Mouse (Mus musculus) c-Kit-negative CD71-positive TER-119-positive erythroid progenitor cells, embryonic 14.5 days (primary cell): Measurements from ENCODE around the gene Sept5.

ENCODE experiments used
- DNase-seq: peaks from one replicate; pipeline ENCODE4 v3.0.0-alpha.2; 2013; ENCODE audit warnings: low read depth, low spot score

Gene Sept5

GRCm38 (mm10) chr16:18629390-18630231 lies at the start of gene Sept5:
Gene Sept5, minus strand, starts transcription at chr16:18629954.
- DNase-seq: no peak

- no peak for DNase-seq
Observed at GRCm38 (mm10) chr16:18679112-18679511, 49.4 kb upstream of the Sept5 start.

DNA sequence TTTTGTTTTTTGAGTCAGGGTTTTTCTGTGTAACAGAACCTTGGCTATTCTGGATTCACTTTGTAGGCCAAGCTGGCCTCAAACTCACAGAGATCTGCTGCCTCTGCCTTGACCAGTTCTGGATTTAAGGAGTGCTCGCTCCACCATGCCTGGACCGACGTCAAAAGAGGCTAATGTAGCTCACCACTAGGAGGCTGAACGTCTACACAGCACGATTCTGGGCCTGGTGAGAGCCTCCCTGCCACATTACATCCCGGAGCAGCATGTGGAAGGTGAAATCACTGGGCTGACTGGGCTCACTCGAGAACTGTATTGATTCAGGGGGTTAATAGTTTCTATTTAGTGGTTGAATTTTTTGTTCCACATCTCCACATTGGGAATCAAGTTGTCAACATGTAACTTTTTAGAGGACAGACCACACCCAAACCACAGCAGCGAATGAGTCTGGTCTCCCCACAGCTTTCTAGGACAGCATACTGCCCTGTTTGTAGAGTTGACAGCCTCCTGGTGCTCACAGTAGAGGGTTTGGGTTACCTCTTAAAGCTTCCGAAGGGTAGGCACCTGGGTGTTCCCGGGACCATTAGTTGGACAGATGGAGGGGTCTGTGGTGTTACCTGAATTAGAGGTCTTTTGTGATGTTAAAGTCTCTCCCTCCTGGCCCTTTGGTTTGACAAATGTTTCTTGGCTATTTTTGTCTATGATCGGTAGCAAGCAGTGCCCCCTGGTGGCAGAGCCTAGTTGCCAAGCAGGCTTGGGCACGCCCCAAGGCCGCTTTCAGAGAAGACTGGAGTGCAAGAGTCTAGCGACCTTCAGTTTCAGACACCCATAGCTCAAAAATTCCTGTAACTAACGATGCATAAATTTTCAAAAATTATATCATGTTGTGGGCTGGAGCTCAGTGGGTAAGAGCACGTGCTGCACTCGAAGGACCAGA lies 48.3 kb upstream of the Sept5 start:
- peak; percentile 15 for DNase-seq

GRCm38 (mm10) chr16:18673005-18673404 lies 43.3 kb upstream of the Sept5 start:
- DNase-seq: no peak

DNA sequence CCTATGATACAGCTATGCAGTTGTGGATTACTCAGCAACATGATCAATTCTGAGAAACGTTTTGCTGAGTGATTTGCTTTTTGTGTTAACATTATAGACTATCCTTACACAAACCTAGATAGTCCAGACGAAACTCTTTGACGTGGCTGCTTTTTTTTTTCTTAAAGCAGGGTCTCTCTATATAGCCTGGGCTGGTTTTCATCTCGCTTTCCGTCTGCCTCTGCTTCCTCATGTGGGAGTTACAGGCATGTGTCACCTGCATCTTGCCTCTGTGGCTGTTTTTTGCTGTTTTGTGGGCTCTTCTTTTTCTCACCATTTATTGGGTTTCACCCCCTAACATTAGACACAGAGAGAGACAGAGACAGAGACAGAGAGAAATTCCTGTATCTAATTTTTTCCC lies 42.3 kb upstream of the Sept5 start:
- no peak for DNase-seq

- DNase-seq: no peak
Observed at GRCm38 (mm10) chr16:18669914-18670313, 40.2 kb upstream of the Sept5 start.

DNA sequence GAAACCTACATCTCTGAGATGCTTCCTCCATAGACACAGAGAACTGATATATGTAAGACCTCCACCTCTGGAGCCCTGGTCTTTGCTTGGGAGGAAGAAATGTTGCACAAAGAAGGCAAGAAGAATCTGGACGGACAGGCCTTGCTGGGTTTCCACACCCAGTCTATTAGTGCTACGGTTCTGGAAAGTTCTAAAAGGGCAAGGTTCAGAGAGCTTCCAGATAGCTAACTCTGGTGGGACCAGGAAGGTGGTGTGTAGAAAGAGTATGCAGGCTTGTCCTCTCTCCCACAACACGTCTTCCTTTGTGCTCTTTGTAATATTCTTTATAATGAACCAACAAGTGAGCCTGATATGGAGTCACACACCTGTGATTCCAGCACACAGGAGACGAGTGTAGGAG lies 28.8 kb upstream of the Sept5 start:
- DNase-seq: no peak

DNA sequence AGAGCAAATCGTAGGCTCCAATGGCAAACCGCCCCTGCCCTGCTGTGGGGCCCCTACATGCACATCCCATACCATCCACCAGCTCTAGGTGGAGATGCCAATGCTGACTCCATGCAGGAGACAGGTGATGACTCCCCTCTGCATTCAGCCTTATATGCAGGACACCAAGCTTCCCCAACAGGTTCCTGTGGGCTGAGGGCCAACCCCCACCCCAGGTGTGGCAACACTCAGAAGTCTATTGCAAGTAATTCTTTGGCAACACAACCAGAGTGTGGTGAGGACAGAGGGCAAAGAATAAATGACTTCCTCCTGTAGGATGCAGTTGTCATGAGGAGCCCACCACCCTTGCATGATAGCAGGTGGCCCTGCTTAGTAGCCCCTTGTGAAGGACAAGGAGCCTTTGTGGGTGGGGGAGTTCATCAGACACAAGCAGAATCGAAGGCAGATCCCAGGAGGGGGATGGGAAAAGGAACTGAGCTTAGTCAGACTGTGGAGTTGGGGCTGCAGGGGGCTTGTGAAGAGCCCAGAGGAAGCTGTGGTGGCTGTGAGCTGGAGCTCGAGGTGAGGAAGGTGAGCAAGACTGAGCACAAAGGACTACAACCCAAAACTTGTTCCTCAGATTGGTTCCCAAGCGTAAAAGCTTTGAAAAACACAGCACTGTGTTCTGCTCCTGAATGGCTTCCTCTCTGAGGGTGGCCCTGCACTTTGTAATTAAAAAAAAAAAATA lies 25.8 kb upstream of the Sept5 start:
- DNase-seq: no peak

DNA sequence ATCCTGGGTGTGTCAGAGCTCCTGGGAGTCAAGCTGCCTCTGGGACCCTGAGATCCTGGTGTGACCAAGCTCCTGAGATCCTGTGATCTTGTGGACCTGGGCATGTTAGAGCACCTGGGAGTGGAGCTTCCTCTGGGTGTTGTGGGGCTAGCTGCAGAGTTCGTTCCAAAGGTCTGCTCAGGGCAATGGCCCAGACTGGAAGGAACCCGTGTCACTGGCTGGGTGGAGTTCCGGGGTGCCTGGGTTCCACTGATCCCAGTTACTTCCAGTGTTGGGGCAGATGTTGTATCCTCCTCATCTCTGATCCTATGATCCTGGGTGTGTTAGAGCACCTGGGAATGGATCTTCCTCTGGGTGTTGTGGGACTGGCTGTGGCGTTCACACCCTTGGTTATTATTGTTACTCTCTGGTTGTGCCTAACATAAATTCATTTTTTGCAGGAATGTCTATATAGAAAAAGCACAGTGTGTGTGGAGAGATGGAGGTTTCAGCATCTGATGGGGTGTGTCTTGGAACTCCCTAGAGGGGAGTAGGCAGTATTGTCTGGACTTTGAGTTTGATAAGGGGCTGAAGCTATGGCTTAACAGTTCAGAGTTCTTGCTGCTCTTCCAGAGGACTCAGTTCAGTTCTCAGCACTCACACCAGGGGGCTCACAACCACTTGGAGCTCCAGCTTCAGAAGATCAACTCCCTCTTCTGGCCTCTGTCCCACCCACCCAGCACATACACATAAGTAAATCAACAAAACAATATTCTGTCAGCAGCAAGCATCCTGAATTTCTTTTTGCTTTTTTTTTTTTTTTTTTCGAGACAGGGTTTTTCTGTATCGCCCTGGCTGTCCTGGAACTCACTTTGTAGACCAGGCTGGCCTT lies 23.8 kb upstream of the Sept5 start:
- no peak for DNase-seq

DNA sequence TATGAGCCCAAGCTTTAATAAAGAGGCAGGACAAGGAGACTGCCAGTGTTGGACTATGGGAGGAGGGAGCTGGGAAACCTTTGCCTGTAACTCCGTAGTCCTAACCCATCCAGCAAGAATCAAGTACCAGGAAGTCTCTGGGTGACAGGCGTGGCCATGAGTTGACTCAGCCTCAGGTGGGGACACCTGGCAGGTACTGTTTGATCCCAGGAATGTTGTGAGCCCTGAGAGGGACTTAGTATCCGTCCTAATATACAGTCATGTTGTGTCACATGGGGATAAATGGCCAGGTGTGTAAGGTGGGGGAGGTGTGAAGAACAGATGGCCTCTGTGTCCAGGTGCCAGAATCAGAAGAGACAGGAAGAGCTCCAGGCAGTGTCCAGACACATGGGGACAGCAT lies 19.4 kb upstream of the Sept5 start:
- no peak for DNase-seq

DNA sequence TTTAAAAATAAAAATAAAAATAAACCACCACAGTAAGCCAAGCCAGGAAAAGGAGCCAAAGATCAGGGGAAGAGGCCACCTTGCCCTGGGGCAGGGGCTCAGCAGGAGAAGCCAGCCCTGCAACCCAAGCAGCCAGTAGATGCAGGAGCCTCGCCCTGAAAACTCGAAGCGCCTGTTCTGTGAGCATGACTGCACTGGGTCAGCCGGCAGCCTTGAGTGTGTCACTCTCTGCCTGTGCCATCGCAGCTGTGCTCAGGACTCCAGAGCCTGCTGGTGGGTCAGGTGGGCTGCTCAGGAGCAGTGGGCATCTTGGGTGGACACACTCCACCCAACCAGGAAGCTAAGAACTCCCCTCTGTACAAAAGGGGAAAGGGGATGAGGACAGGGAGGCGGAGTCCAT lies 15.6 kb upstream of the Sept5 start:
- DNase-seq: no peak

DNA sequence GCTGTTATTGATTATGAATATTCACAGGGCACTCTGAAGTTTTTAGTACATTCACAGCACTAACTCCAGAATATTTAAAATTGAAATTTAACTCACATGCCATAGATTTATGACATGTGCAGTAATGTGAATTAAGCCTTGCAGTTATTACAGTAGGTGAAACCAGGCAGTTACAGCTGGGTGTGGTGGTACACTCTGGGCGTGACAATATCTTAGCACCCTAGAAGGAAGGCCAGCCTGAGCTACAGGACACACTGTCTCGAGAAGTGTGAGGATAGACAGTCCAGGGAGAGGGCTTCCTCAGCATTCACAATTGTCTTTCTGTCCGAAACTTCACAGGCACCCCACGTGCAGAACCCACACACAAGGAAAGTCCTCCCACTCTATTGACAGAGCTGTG lies 14.7 kb upstream of the Sept5 start:
- no peak for DNase-seq

DNA sequence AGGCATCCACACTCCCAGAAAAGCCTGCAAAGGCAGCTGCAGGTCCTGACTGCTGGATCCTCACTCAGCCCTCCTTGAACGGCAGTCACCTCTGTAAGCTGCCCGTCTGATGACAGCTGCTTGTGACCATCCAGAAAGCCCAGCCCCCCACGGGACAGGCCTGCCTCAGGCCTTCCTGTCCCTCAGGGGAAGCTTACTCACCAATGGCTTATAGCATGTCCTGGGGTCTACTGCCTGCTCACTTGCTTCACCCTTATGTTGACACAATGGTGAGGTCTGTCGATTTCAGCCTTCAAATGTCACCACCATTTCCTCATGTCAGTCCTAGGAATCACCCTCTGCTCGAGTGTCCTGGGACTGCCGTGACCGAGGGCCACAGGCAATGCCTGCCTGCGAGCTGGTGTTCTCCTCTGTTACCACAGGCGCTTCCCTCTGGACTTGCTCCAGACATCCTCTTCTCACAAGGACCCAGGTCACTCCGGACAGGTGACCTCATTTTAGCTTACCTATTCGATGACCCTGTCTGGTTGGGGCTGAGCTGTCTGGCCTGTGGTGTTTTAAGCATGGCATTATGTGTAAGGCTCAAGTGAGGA lies 13.7 kb upstream of the Sept5 start:
- no peak for DNase-seq

GRCm38 (mm10) chr16:18642897-18643296 lies 13.1 kb upstream of the Sept5 start:
- no peak for DNase-seq

DNA sequence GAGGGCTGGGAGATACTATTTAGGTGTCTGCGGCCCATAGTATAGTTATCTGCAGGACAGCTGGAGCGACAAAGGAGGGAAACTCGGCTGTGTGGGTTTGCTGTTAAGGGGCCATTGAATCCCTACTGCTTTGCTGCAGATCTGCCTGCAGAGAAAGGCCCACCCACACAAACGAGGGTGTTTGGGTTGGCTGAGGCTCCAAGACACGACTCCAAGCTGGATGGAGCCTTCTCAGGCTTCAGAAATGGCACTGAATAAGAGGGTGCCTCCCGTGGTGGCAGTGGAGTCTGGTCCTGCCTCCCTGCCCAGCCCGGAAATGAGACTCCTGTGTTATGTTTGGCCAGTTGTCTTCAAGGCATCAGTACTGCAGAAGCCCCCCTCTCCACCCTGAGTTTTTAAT lies 12.5 kb upstream of the Sept5 start:
- no peak for DNase-seq

GRCm38 (mm10) chr16:18639382-18639929 lies 9.7 kb upstream of the Sept5 start:
- DNase-seq: no peak

DNA sequence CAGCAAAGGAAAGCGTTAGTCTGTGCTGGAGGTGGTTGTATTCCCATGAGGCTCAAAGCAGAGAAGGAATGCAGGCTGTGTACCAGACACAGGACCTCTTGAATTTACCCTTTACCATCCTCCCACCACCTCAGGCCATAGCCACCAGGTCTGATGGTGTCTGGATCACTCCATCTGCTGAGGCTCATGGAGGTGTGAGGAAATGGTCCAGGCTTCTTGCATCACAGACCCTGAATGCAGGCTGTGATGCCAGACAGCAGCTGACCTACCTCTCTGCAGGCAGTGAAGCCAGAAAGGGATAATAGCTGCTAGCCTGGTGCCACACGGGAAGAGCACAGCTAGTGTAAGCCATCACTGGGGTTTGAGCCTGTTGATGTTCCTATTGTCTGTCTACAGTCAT lies 8.6 kb upstream of the Sept5 start:
- DNase-seq: no peak

- no peak for DNase-seq
Observed at GRCm38 (mm10) chr16:18636804-18637203, 7.0 kb upstream of the Sept5 start.

- DNase-seq: no peak
Observed at GRCm38 (mm10) chr16:18636401-18636800, 6.6 kb upstream of the Sept5 start.

DNA sequence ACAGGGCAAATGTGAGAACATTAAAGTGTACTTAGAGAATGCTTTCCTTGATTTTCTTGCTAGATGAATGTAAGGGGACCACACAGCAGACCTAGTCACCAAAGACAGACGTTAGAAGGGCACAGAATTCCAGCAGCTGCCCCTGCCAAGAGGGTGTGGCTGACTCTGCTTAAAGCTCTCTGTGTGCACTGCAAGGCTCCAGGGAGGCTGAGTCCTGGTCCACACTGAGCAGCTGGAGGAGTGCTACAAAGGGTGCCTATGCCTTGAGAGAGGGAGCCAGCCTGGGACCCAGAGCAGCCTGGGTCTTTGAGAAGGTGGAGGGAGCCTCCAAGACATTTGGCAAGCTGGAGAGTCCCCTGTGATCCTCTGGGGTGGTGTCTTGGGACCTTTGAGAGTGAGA lies 3.6 kb upstream of the Sept5 start:
- DNase-seq: no peak
